ENCODE assay signal across 10 mouse cellular contexts in genomic region chr13:63356558-63356957, GRCm38 (mm10).
DNase-seq lines count a peak whose midpoint lies in the region; ATAC-seq and TF ChIP-seq lines count a peak whose summit lies in the region.
"Had no signal": no experiment of that assay in that cellular context is flagged by ENCODE, and none has a peak within 500 bp of the region (broad histone marks: within the 10 kb centered on the region; RNA-seq: fewer than 3 reads in every experiment).

No protein-coding gene starts in this region.

- 0 out of 2 replicates have a peak, but pooled peaks have one; percentile 35 for ATAC-seq in forebrain, embryonic 15.5 days (replicated peaks)
- no peak for ATAC-seq in limb, embryonic 14.5 days (ENCODE audit: low FRiP score, low read depth)

- WGBS in forebrain, embryonic 15.5 days: 35% methylated on average over 3 of the region's 3 CpGs
- WGBS in limb, embryonic 14.5 days: 35% methylated on average over 3 of the region's 3 CpGs

- H3K9ac ChIP-seq in forebrain, embryonic 15.5 days (replicated peaks): no peak overlapping the region
- no peak overlapping the region for H3K9ac ChIP-seq in limb, embryonic 14.5 days (ENCODE audit: low read depth, low read length, severe bottlenecking)
- H3K9ac ChIP-seq: neural tube, embryonic 12.5 days had no signal

- H3K27me3 ChIP-seq in forebrain, embryonic 15.5 days: no peaks in the 10 kb centered on the region
- no peaks in the 10 kb centered on the region for H3K27me3 ChIP-seq in limb, embryonic 14.5 days (ENCODE audit: control insufficient read depth, insufficient read depth, low read length)
- H3K27me3 ChIP-seq: neural tube, embryonic 12.5 days had no signal

- H3K9me3 ChIP-seq in forebrain, embryonic 15.5 days: no peaks in the 10 kb centered on the region
- no peaks in the 10 kb centered on the region for H3K9me3 ChIP-seq in limb, embryonic 14.5 days (ENCODE audit: control insufficient read depth, low read length)
- H3K9me3 ChIP-seq: neural tube, embryonic 12.5 days had no signal

- no peaks in the 10 kb centered on the region for H3K36me3 ChIP-seq in forebrain, embryonic 15.5 days
- H3K36me3 ChIP-seq in limb, embryonic 14.5 days (ENCODE audit: control insufficient read depth, insufficient read depth, low read length): no peaks in the 10 kb centered on the region
- H3K36me3 ChIP-seq: neural tube, embryonic 12.5 days had no signal

- no peaks in the 10 kb centered on the region for H3K4me1 ChIP-seq in forebrain, embryonic 15.5 days
- peaks cover under 1% of the 10 kb centered on the region; the same call in 1 of the 2 replicates for H3K4me1 ChIP-seq in limb, embryonic 14.5 days (ENCODE audit: control insufficient read depth, insufficient read depth, low read length)
- H3K4me1 ChIP-seq: neural tube, embryonic 12.5 days had no signal

- TF ChIP-seq POLR2A in limb, embryonic 14.5 days (IDR thresholded peaks at IDR 0.05; ENCODE audit: borderline replicate concordance, extremely low read depth, insufficient read depth, insufficient read length): no peak

- no peak overlapping the region for H3K4me2 ChIP-seq in forebrain, embryonic 15.5 days (replicated peaks)
- no peak overlapping the region for H3K4me2 ChIP-seq in limb, embryonic 14.5 days (replicated peaks; ENCODE audit: low read depth, low read length, severe bottlenecking)
- H3K4me2 ChIP-seq: neural tube, embryonic 12.5 days had no signal

- peak; percentile 68 for DNase-seq in urinary bladder, postnatal 25 days (ENCODE audit: low spot score)
- no peak for DNase-seq in urinary bladder, adult 2 months (ENCODE audit: low spot score)
- peak; percentile 62 for DNase-seq in c-Kit-positive CD71-positive TER-119-negative erythroid progenitor cells, embryonic 14.5 days (ENCODE audit: low read depth)
- DNase-seq in induced T-regulatory cell, adult 2 months (ENCODE audit: low read depth): peak; percentile 81
- DNase-seq in limb, embryonic 14.5 days (ENCODE audit: low spot score): peak; percentile 75
- peak; percentile 24 to 43 for DNase-seq in natural killer cell, adult 2 months (ENCODE audit: low spot score in 2 of 2)
- peak; percentile 11 to 60 for DNase-seq in thymus, postnatal 10 days (ENCODE audit: low spot score in 2 of 2)

- H3K4me3 ChIP-seq in forebrain, embryonic 15.5 days: no peak overlapping the region
- H3K4me3 ChIP-seq in limb, embryonic 14.5 days (replicated peaks; ENCODE audit: low read length): no peak overlapping the region
- H3K4me3 ChIP-seq: erythroblast, embryonic 14.5 days; neural tube, embryonic 12.5 days had no signal

- H3K27ac ChIP-seq in forebrain, embryonic 15.5 days (replicated peaks): no peak overlapping the region
- H3K27ac ChIP-seq in limb, embryonic 14.5 days (replicated peaks; ENCODE audit: low read depth, low read length): no peak overlapping the region
- H3K27ac ChIP-seq: neural tube, embryonic 12.5 days had no signal
